Mouse (Mus musculus) testis, adult 10 weeks (tissue): ENCODE results near the gene Hist1h3c. TPM values are rescaled to one million over a fixed set of nuclear protein-coding genes. Genes with fewer than 3 reads are reported as not detected.

Experiments
- polyA plus RNA-seq: library from polyadenylated mRNA; stranded (reverse); fragments of 350-450 nt; fragmentation: Illumina TruSeq; extraction: RNeasy Lipid Tissue Mini Kit (QIAGEN cat#74804); gene quantifications from one replicate; pipeline ENCODE4 v1.2.3, GENCODE M21; 2014; ENCODE audit warnings: low read depth, low replicate concordance

Hist1h3c gene
- polyA plus RNA-seq, 1 experiment from 2014 or later, result not detected

Other genes starting within 250 kb of the Hist1h3c start
- gene Hist1h4h, start 214.6 kb downstream of the Hist1h3c start, polyA plus RNA-seq, result not detected
- gene Hist1h2af, start 211.7 kb downstream of the Hist1h3c start, polyA plus RNA-seq, result not detected
- not detected for gene Hist1h3g, start 210.2 kb downstream of the Hist1h3c start, polyA plus RNA-seq
- not detected for gene Hist1h2bh, start 202.2 kb downstream of the Hist1h3c start, polyA plus RNA-seq
- not detected for gene Hist1h3f, start 201.6 kb downstream of the Hist1h3c start, polyA plus RNA-seq
- not detected for gene Hist1h4f, start 194.0 kb downstream of the Hist1h3c start, polyA plus RNA-seq
- 0.11 TPM for gene Hist1h1d, start 192.3 kb downstream of the Hist1h3c start, polyA plus RNA-seq
- gene Hist1h3e, start 183.2 kb downstream of the Hist1h3c start, polyA plus RNA-seq, result not detected
- not detected for gene Hist1h2ae, start 174.4 kb downstream of the Hist1h3c start, polyA plus RNA-seq
- gene Hist1h2bg, start 174.2 kb downstream of the Hist1h3c start, polyA plus RNA-seq, result not detected
- gene Hist1h2bf, start 171.4 kb downstream of the Hist1h3c start, polyA plus RNA-seq, result not detected
- gene Hist1h2ad, start 171.2 kb downstream of the Hist1h3c start, polyA plus RNA-seq, result not detected
- not detected for gene Hist1h3d, start 169.8 kb downstream of the Hist1h3c start, polyA plus RNA-seq
- gene Hist1h4d, start 164.0 kb downstream of the Hist1h3c start, polyA plus RNA-seq, result not detected
- 0.91 TPM for gene Hist1h2be, start 124.5 kb downstream of the Hist1h3c start, polyA plus RNA-seq
- 0.24 TPM for gene Hist1h1e, start 123.0 kb downstream of the Hist1h3c start, polyA plus RNA-seq
- 0.28 TPM for gene Hist1h2ac, start 61.7 kb downstream of the Hist1h3c start, polyA plus RNA-seq
- gene Hist1h2bc, start 61.4 kb downstream of the Hist1h3c start, polyA plus RNA-seq, result 16.4 TPM
- 0.91 TPM for gene Hist1h1t, start 49.8 kb downstream of the Hist1h3c start, polyA plus RNA-seq
- 3.9 TPM for gene Hist1h4c, start 47.1 kb downstream of the Hist1h3c start, polyA plus RNA-seq
- gene Hfe, start 34.7 kb downstream of the Hist1h3c start, polyA plus RNA-seq, result 13.3 TPM
- 1.8 TPM for gene Hist1h1c, start 6.8 kb downstream of the Hist1h3c start, polyA plus RNA-seq
- not detected for gene Hist1h2bb, start 1.1 kb upstream of the Hist1h3c start, polyA plus RNA-seq
- not detected for gene Hist1h2ab, start 5.5 kb upstream of the Hist1h3c start, polyA plus RNA-seq
- not detected for gene Hist1h3b, start 6.7 kb upstream of the Hist1h3c start, polyA plus RNA-seq
- not detected for gene Hist1h4b, start 11.4 kb upstream of the Hist1h3c start, polyA plus RNA-seq
- 3.1 TPM for gene Hist1h4a, start 15.6 kb upstream of the Hist1h3c start, polyA plus RNA-seq
- not detected for gene Hist1h3a, start 16.8 kb upstream of the Hist1h3c start, polyA plus RNA-seq
- gene Hist1h1a, start 18.1 kb upstream of the Hist1h3c start, polyA plus RNA-seq, result not detected
- 4.5 TPM for gene Trim38, start 24.3 kb upstream of the Hist1h3c start, polyA plus RNA-seq
- 0.25 TPM for gene Slc17a2, start 61.4 kb upstream of the Hist1h3c start, polyA plus RNA-seq
- 0.57 TPM for gene Slc17a3, start 93.8 kb upstream of the Hist1h3c start, polyA plus RNA-seq
- gene Slc17a1, start 122.1 kb upstream of the Hist1h3c start, polyA plus RNA-seq, result 0.53 TPM
- gene Slc17a4, start 169.4 kb upstream of the Hist1h3c start, polyA plus RNA-seq, result not detected
- not detected for gene Hist1h2ba, start 188.6 kb upstream of the Hist1h3c start, polyA plus RNA-seq
- gene Hist1h2aa, start 188.9 kb upstream of the Hist1h3c start, polyA plus RNA-seq, result not detected
- 54.6 TPM for gene Scgn, start 245.6 kb upstream of the Hist1h3c start, polyA plus RNA-seq